Mouse (Mus musculus) liver, embryonic 12.5 days (tissue): Measurements from ENCODE around the gene Ugt1a2. TPM values are rescaled to one million over a fixed set of nuclear protein-coding genes. Genes with fewer than 3 reads are reported as not detected.

ENCODE experiments used
- ATAC-seq: fragments of 200-750 bp; cut with Nextera tagmentation; 2 replicates; pipeline ENCODE4 v1.8.0; 2017; ENCODE audit warnings: moderate number of reproducible peaks, mild to moderate bottlenecking, moderate library complexity
- H3K27ac ChIP-seq: fragments of 300-500 bp; sonication (generic); 2 replicates; pipeline ENCODE4 v1.5.1; 2016; ENCODE audit warnings: mild to moderate bottlenecking
- H3K27me3 ChIP-seq: fragments of 300-500 bp; sonication (generic); replicated peaks from 2 replicates; pipeline ENCODE4 v1.6.1; 2016; ENCODE audit warnings: mild to moderate bottlenecking, moderate library complexity
- H3K36me3 ChIP-seq: fragments of 300-500 bp; sonication (generic); 2 replicates; pipeline ENCODE4 v1.6.1; 2016; ENCODE audit warnings: mild to moderate bottlenecking, moderate library complexity
- H3K4me1 ChIP-seq: fragments of 300-500 bp; sonication (generic); 2 replicates; pipeline ENCODE4 v1.6.1; 2016
- H3K4me2 ChIP-seq: fragments of 300-500 bp; sonication (generic); 2 replicates; pipeline ENCODE4 v1.6.1; 2016; ENCODE audit warnings: mild to moderate bottlenecking, moderate library complexity
- H3K4me3 ChIP-seq: fragments of 300-500 bp; sonication (generic); 2 replicates; pipeline ENCODE4 v1.5.1; 2016; ENCODE audit warnings: mild to moderate bottlenecking, moderate library complexity
- H3K9ac ChIP-seq: fragments of 300-500 bp; sonication (generic); 2 replicates; pipeline ENCODE4 v1.6.1; 2016; ENCODE audit warnings: mild to moderate bottlenecking, moderate library complexity
- H3K9me3 ChIP-seq: fragments of 300-500 bp; sonication (generic); replicated peaks from 2 replicates; pipeline ENCODE4 v1.6.1; 2016; ENCODE audit warnings: mild to moderate bottlenecking, moderate library complexity
- WGBS: fragments of 180-500 bp; shearing (Covaris S2); methylation state at CpG from one replicate; pipeline ENCODE4 v1.1.7; 2016; ENCODE audit not compliant: insufficient replicate concordance; 5-methylcytosine and 5-hydroxymethylcytosine counted together
- polyA plus RNA-seq: library from polyadenylated mRNA; unstranded; fragments of >200 nt; fragmentation: Nextera tagmentation; extraction: Ambion mirVana; gene quantifications from 2 replicates; pipeline ENCODE4 v1.2.1, GENCODE M21; 2016

Ugt1a2 gene
- polyA plus RNA-seq, 1 experiment from 2014 or later = not detected

DNA sequence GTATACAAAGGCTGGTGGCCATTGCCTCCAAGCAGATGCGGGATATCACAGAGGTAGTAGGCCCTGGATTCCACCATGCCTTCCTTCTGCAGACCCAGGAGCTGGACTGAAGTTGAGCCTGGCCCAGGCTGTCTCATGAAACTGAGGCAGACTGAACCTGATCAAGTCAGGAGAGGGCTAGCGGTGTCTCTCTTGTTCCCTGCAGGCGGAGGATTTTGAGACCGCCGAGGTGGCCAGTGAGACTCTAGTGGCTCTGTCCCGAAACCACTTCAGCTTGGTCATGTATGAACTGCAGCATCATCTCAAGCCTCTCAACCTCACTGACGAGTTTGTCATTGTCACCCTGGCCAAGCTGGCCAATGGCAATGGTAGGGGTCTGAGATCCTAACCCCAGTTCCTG, 30.0 kb downstream of the Ugt1a2 start:
- H3K27ac ChIP-seq = no peak overlapping the region
- H3K4me3 ChIP-seq = no peak overlapping the region
- H3K4me2 ChIP-seq = no peak overlapping the region
- H3K9me3 ChIP-seq = peaks cover 91% of the 10 kb centered on the region
- 64% methylated on average over 7 of the region's 7 CpGs for WGBS
- H3K9ac ChIP-seq = no peak overlapping the region
- no peaks in the 10 kb centered on the region for H3K4me1 ChIP-seq
- H3K36me3 ChIP-seq = no peaks in the 10 kb centered on the region
- no peaks in the 10 kb centered on the region for H3K27me3 ChIP-seq
- ATAC-seq = no peak

GRCm38 (mm10) chr1:88230981-88231802, 30.8 kb downstream of the Ugt1a2 start:
- H3K36me3 ChIP-seq = no peaks in the 10 kb centered on the region
- H3K4me1 ChIP-seq = no peaks in the 10 kb centered on the region
- peaks cover 90% of the 10 kb centered on the region for H3K9me3 ChIP-seq
- H3K27ac ChIP-seq = no peak overlapping the region
- H3K27me3 ChIP-seq = no peaks in the 10 kb centered on the region
- WGBS = 61% methylated on average over 6 of the region's 6 CpGs
- H3K9ac ChIP-seq = no peak overlapping the region
- H3K4me2 ChIP-seq = no peak overlapping the region
- H3K4me3 ChIP-seq = no peak overlapping the region
- no peak for ATAC-seq

GRCm38 (mm10) chr1:88231803-88232499, 31.6 kb downstream of the Ugt1a2 start:
- Histone ChIP-seq H3K27me3 (no peaks in the 10 kb centered on the region), H3K9ac (no peak overlapping the region), H3K4me2 (no peak overlapping the region), H3K27ac (no peak overlapping the region), H3K9me3 (peaks cover 88% of the 10 kb centered on the region), H3K4me3 (no peak overlapping the region), H3K36me3 (no peaks in the 10 kb centered on the region), H3K4me1 (no peaks in the 10 kb centered on the region)
- no peak for ATAC-seq
- WGBS = 50% methylated on average over 7 of the region's 7 CpGs

GRCm38 (mm10) chr1:88232664-88233380, 32.4 kb downstream of the Ugt1a2 start:
- 38% methylated on average over 3 of the region's 3 CpGs for WGBS
- H3K4me3 ChIP-seq = no peak overlapping the region
- H3K27me3 ChIP-seq = no peaks in the 10 kb centered on the region
- H3K36me3 ChIP-seq = no peaks in the 10 kb centered on the region
- ATAC-seq = no peak
- H3K27ac ChIP-seq = no peak overlapping the region
- H3K9ac ChIP-seq = no peak overlapping the region
- no peak overlapping the region for H3K4me2 ChIP-seq
- no peaks in the 10 kb centered on the region for H3K4me1 ChIP-seq
- peaks cover 90% of the 10 kb centered on the region for H3K9me3 ChIP-seq

GRCm38 (mm10) chr1:88233421-88234247, 33.2 kb downstream of the Ugt1a2 start:
- Histone ChIP-seq H3K27ac (no peak overlapping the region), H3K4me3 (no peak overlapping the region), H3K4me2 (no peak overlapping the region), H3K27me3 (no peaks in the 10 kb centered on the region), H3K4me1 (no peaks in the 10 kb centered on the region), H3K9me3 (peaks cover 90% of the 10 kb centered on the region), H3K36me3 (no peaks in the 10 kb centered on the region), H3K9ac (no peak overlapping the region)
- ATAC-seq = no peak
- 52% methylated on average over 14 of the region's 14 CpGs for WGBS

GRCm38 (mm10) chr1:88234248-88234610, 33.8 kb downstream of the Ugt1a2 start:
- Histone ChIP-seq H3K4me1 (no peaks in the 10 kb centered on the region), H3K4me3 (no peak overlapping the region), H3K27me3 (no peaks in the 10 kb centered on the region), H3K9me3 (peaks cover 93% of the 10 kb centered on the region), H3K4me2 (no peak overlapping the region), H3K27ac (no peak overlapping the region), H3K9ac (no peak overlapping the region), H3K36me3 (no peaks in the 10 kb centered on the region)
- 47% methylated on average over 4 of the region's 4 CpGs for WGBS
- ATAC-seq = no peak

DNA sequence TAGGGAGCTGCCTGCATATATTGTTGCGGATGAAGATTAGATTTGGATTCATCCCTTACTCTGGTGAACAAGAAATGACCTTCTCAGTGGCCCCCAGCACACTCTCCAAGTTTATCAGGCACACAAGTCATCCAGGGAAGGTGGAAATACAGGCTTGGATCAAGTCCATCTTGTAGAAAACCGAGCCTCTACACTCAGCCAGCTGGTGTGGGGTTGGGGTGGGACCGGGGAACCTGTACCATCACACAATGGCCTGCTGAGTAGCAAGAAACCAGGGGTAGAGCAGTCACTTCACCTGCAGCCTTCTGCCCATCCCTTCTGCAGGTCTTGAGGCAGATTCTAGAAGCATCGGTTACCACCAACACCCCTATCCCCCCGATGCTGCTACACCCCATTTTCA, 34.2 kb downstream of the Ugt1a2 start:
- no peaks in the 10 kb centered on the region for H3K4me1 ChIP-seq
- peaks cover 93% of the 10 kb centered on the region for H3K9me3 ChIP-seq
- no peak for ATAC-seq
- H3K36me3 ChIP-seq = no peaks in the 10 kb centered on the region
- no peak overlapping the region for H3K9ac ChIP-seq
- H3K27ac ChIP-seq = no peak overlapping the region
- no peaks in the 10 kb centered on the region for H3K27me3 ChIP-seq
- no peak overlapping the region for H3K4me3 ChIP-seq
- WGBS = 31% methylated on average over 5 of the region's 5 CpGs
- H3K4me2 ChIP-seq = no peak overlapping the region

GRCm38 (mm10) chr1:88235046-88235893, 34.9 kb downstream of the Ugt1a2 start:
- H3K36me3 ChIP-seq = no peaks in the 10 kb centered on the region
- peak; percentile 13; the same call in 1 of the 2 replicates for ATAC-seq
- H3K27ac ChIP-seq = no peak overlapping the region
- no peak overlapping the region for H3K4me3 ChIP-seq
- no peaks in the 10 kb centered on the region for H3K4me1 ChIP-seq
- H3K9ac ChIP-seq = no peak overlapping the region
- no peaks in the 10 kb centered on the region for H3K27me3 ChIP-seq
- no peak overlapping the region for H3K4me2 ChIP-seq
- peaks cover 93% of the 10 kb centered on the region for H3K9me3 ChIP-seq
- WGBS = 47% methylated on average over 11 of the region's 11 CpGs

- peaks cover 93% of the 10 kb centered on the region for H3K9me3 ChIP-seq
- H3K9ac ChIP-seq = no peak overlapping the region
- ATAC-seq = no peak
- no peaks in the 10 kb centered on the region for H3K27me3 ChIP-seq
- H3K4me3 ChIP-seq = no peak overlapping the region
- 42% methylated on average over 4 of the region's 4 CpGs for WGBS
- no peak overlapping the region for H3K27ac ChIP-seq
- H3K36me3 ChIP-seq = no peaks in the 10 kb centered on the region
- H3K4me1 ChIP-seq = no peaks in the 10 kb centered on the region
- no peak overlapping the region for H3K4me2 ChIP-seq
Measured at GRCm38 (mm10) chr1:88235894-88236415, 35.6 kb downstream of the Ugt1a2 start.

- no peak overlapping the region for H3K4me3 ChIP-seq
- no peak for ATAC-seq
- no peaks in the 10 kb centered on the region for H3K4me1 ChIP-seq
- no peaks in the 10 kb centered on the region for H3K27me3 ChIP-seq
- H3K9me3 ChIP-seq = peaks cover 88% of the 10 kb centered on the region
- H3K27ac ChIP-seq = no peak overlapping the region
- H3K4me2 ChIP-seq = no peak overlapping the region
- 63% methylated on average over 5 of the region's 5 CpGs for WGBS
- H3K36me3 ChIP-seq = no peaks in the 10 kb centered on the region
- no peak overlapping the region for H3K9ac ChIP-seq
Measured at GRCm38 (mm10) chr1:88237311-88237710, 36.9 kb downstream of the Ugt1a2 start.

GRCm38 (mm10) chr1:88238771-88239170, 38.4 kb downstream of the Ugt1a2 start:
- H3K36me3 ChIP-seq = no peaks in the 10 kb centered on the region
- ATAC-seq = no peak

More at GRCm38 (mm10) chr1:88238771-88239170, 38.4 kb downstream of the Ugt1a2 start:
- no peak overlapping the region for H3K9ac ChIP-seq
- H3K27me3 ChIP-seq = no peaks in the 10 kb centered on the region
- peaks cover 88% of the 10 kb centered on the region for H3K9me3 ChIP-seq
- H3K27ac ChIP-seq = no peak overlapping the region
- 61% methylated on average over 6 of the region's 6 CpGs for WGBS
- no peak overlapping the region for H3K4me2 ChIP-seq
- H3K4me3 ChIP-seq = no peak overlapping the region
- no peaks in the 10 kb centered on the region for H3K4me1 ChIP-seq
